Mouse (Mus musculus): Measurements from ENCODE around the gene Ly6g6d. TPM values are rescaled to one million over a fixed set of nuclear protein-coding genes. Genes with fewer than 3 reads are reported as not detected.
A peak's percentile ranks its signal among the peaks of the same experiment; 100 is the strongest.
"Not testable (repeated sequence)": the region's sequence is repeated elsewhere in the genome, so short reads cannot be mapped to it uniquely, and the experiment has no call there.

The Ly6g6d gene
- polyA plus RNA-seq (2014; fragmentation: Nextera tagmentation; extraction: Ambion mirVana), result 4.3 and 4.8 TPM in 2 replicates

DNA sequence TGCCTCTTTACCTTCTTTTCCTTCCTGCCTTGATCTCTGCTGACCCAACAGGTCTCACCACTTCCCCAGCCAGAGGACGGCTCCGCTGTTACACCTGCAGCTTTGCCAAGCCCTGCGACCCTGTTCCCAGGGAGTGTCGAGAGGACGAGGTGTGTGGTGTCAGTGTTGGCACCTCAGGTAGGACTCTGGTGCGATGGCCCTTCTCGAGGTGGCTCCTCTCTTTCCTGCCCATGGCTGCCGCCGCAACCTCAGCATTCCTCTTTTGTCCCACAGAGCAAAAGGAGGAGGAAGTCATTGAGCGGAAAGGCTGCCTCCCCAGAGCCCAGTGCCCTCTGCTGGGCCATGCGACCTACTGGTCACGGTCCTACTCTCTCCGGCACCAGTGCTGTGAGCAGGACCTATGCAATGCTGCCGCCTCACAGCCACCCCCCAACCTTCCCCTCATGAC, at the start of gene Ly6g6d:
Gene Ly6g6d (minus strand): TSS at position 280 of the 448 bp plus-strand sequence.
- Histone ChIP-seq H3K27ac (ENCODE audit: low read depth, low read length) (peak within 1 kb of the TSS; percentile 37; the same call in 1 of the 2 replicates), H3K4me2 (replicated peaks; ENCODE audit: low read depth, low read length) (peak within 1 kb of the TSS; percentile 50), H3K36me3 (ENCODE audit: control insufficient read depth, insufficient read depth, low read length) (no peaks in the 10 kb centered on the region), H3K27me3 (ENCODE audit: control insufficient read depth, insufficient read depth, low read length) (peaks cover 2% of the 10 kb centered on the region; the same call in 1 of the 2 replicates), H3K9me3 (ENCODE audit: control insufficient read depth, low read length) (peaks cover 3% of the 10 kb centered on the region; the same call in 1 of the 2 replicates), H3K4me3 (ENCODE audit: low read length) (peak within 1 kb of the TSS; percentile 31), H3K4me1 (ENCODE audit: control insufficient read depth, insufficient read depth, low read length) (peaks cover 9% of the 10 kb centered on the region; the same call in 1 of the 2 replicates), H3K9ac (ENCODE audit: low read depth, low read length) (peak within 1 kb of the TSS; percentile 55)
- WGBS, result 5% methylated on average over 14 of the region's 14 CpGs
- peak; percentile 81 for ATAC-seq (ENCODE audit: low FRiP score, low TSS enrichment)

DNA sequence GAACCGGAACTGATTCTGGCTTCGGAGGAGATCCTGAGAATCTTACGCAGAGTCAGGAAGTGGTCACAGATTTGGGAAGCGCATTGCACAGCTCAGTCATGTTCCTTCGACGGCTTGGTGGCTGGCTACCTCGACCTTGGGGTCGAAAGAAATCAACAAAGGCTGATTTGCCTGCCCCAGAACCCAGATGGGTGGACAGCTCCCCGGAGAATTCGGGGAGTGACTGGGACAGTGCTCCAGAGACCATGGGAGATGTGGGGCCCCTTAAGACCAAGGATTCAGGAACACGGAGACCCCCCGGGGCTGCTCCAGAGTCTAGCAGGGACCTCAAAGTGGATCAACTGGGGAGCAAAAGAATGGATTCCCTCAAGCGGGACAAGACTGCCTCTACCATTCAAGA, 49.2 kb upstream of the Ly6g6d start:
- 67% methylated on average over 13 of the region's 13 CpGs for WGBS
- no peaks in the 10 kb centered on the region for H3K9me3 ChIP-seq (ENCODE audit: control insufficient read depth, low read length)
- peak overlapping the region; percentile 80 for H3K4me2 ChIP-seq (replicated peaks; ENCODE audit: low read depth, low read length)
- peaks cover 33% of the 10 kb centered on the region; the same call in 1 of the 2 replicates for H3K4me1 ChIP-seq (ENCODE audit: control insufficient read depth, insufficient read depth, low read length)
- H3K9ac ChIP-seq (ENCODE audit: low read depth, low read length), result peak overlapping the region; percentile 86; the same call in 1 of the 2 replicates
- no peak for ATAC-seq (ENCODE audit: low FRiP score, low TSS enrichment)
- peaks cover 17% of the 10 kb centered on the region; the same call in 1 of the 2 replicates for H3K36me3 ChIP-seq (ENCODE audit: control insufficient read depth, insufficient read depth, low read length)
- H3K27me3 ChIP-seq (ENCODE audit: control insufficient read depth, insufficient read depth, low read length), result no peaks in the 10 kb centered on the region
- H3K4me3 ChIP-seq (ENCODE audit: low read length), result peak overlapping the region; percentile 70
- peak overlapping the region; percentile 82; the same call in 1 of the 2 replicates for H3K27ac ChIP-seq (ENCODE audit: low read depth, low read length)

DNA sequence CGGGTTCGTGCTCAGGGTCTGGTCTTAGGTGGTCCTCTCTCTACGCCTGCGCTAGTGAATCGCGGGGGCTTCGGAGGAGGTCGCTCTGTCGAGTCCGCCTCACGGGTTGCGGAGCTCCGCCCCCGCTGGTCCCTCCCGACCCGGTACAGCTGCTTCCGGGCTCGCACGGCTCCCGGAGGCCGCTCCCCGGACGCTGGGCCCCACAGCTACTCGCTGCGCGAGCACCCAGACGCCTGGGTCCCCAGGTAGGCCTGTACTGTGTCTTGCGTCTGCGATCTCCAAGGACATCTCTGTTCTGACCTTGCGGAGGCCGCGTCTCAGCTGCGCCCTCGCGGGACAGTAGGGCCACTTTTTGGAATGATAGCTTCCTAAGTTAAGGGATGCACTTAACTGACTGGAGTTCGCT, 48.3 kb upstream of the Ly6g6d start, which contains the start of gene D17H6S53E:
Gene D17H6S53E (plus strand): TSS at position 168 of the 406 bp plus-strand sequence.
- Histone ChIP-seq H3K4me1 (ENCODE audit: control insufficient read depth, insufficient read depth, low read length) (peaks cover 29% of the 10 kb centered on the region; the same call in 1 of the 2 replicates), H3K4me2 (replicated peaks; ENCODE audit: low read depth, low read length) (peak within 1 kb of the TSS; percentile 80), H3K4me3 (ENCODE audit: low read length) (peak within 1 kb of the TSS; percentile 70), H3K27ac (ENCODE audit: low read depth, low read length) (peak within 1 kb of the TSS; percentile 82), H3K27me3 (ENCODE audit: control insufficient read depth, insufficient read depth, low read length) (no peaks in the 10 kb centered on the region), H3K9ac (ENCODE audit: low read depth, low read length) (peak within 1 kb of the TSS; percentile 86), H3K36me3 (ENCODE audit: control insufficient read depth, insufficient read depth, low read length) (peaks cover 17% of the 10 kb centered on the region; the same call in 1 of the 2 replicates), H3K9me3 (ENCODE audit: control insufficient read depth, low read length) (no peaks in the 10 kb centered on the region)
- WGBS, result 0% methylated on average over 36 of the region's 36 CpGs
- peak; percentile 60 for ATAC-seq (ENCODE audit: low FRiP score, low TSS enrichment)

DNA sequence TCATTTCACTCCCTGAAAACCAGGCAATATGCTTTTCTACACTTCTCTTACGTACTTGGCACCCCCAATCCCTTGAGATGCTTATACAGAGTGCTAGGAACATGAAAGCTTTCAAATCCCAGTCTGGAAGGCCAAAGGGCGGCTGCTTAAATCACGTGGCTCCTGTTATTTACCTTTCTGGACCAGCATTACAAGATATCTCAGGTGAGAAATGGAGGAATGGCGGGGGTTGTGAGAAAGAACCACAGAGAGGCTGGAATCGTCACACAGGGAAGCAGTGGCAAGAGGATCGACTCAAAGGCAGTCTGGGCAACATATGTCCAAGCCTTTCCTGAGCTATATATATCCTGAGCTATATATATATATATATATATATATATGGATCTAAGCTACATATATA, 47.7 kb upstream of the Ly6g6d start:
- peaks cover 17% of the 10 kb centered on the region; the same call in 1 of the 2 replicates for H3K36me3 ChIP-seq (ENCODE audit: control insufficient read depth, insufficient read depth, low read length)
- peak overlapping the region; percentile 80 for H3K4me2 ChIP-seq (replicated peaks; ENCODE audit: low read depth, low read length)
- peak overlapping the region; percentile 86 for H3K9ac ChIP-seq (ENCODE audit: low read depth, low read length)
- H3K27me3 ChIP-seq (ENCODE audit: control insufficient read depth, insufficient read depth, low read length), result no peaks in the 10 kb centered on the region
- 33% methylated on average over 6 of the region's 6 CpGs for WGBS
- no peaks in the 10 kb centered on the region for H3K9me3 ChIP-seq (ENCODE audit: control insufficient read depth, low read length)
- H3K27ac ChIP-seq (ENCODE audit: low read depth, low read length), result peak overlapping the region; percentile 82; the same call in 1 of the 2 replicates
- ATAC-seq (ENCODE audit: low FRiP score, low TSS enrichment), result no peak
- H3K4me3 ChIP-seq (ENCODE audit: low read length), result peak overlapping the region; percentile 70
- peaks cover 29% of the 10 kb centered on the region; the same call in 1 of the 2 replicates for H3K4me1 ChIP-seq (ENCODE audit: control insufficient read depth, insufficient read depth, low read length)

DNA sequence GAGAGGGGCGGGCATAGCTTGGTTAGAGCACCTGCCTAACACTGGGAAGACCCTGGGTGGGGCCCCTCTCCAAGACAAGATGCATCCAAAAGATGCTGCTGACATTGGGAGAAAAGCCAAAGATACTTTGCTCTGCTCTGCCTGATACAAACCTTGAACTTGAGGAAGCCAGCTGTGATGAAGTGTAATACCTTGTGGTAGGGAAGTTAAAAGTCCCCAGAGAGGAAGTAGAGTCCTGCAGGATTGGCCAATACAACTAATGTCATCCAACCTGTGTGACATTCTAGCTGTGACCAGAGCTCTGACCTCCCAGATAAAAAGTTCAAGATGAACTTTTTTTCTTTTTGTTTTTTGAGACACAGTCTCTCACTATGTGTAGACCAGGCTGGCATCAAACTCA, 47.2 kb upstream of the Ly6g6d start:
- Histone ChIP-seq H3K9me3 (ENCODE audit: control insufficient read depth, low read length) (no peaks in the 10 kb centered on the region), H3K4me1 (ENCODE audit: control insufficient read depth, insufficient read depth, low read length) (peaks cover 33% of the 10 kb centered on the region), H3K27ac (ENCODE audit: low read depth, low read length) (no peak overlapping the region), H3K9ac (ENCODE audit: low read depth, low read length) (peak overlapping the region; percentile 86; the same call in 1 of the 2 replicates), H3K4me2 (replicated peaks; ENCODE audit: low read depth, low read length) (no peak overlapping the region), H3K36me3 (ENCODE audit: control insufficient read depth, insufficient read depth, low read length) (peaks cover 15% of the 10 kb centered on the region; the same call in 1 of the 2 replicates), H3K27me3 (ENCODE audit: control insufficient read depth, insufficient read depth, low read length) (no peaks in the 10 kb centered on the region), H3K4me3 (ENCODE audit: low read length) (no peak overlapping the region; the same call in 1 of the 2 replicates)
- WGBS, result 96% methylated on average over 1 of the region's 1 CpGs
- no peak for ATAC-seq (ENCODE audit: low FRiP score, low TSS enrichment)

DNA sequence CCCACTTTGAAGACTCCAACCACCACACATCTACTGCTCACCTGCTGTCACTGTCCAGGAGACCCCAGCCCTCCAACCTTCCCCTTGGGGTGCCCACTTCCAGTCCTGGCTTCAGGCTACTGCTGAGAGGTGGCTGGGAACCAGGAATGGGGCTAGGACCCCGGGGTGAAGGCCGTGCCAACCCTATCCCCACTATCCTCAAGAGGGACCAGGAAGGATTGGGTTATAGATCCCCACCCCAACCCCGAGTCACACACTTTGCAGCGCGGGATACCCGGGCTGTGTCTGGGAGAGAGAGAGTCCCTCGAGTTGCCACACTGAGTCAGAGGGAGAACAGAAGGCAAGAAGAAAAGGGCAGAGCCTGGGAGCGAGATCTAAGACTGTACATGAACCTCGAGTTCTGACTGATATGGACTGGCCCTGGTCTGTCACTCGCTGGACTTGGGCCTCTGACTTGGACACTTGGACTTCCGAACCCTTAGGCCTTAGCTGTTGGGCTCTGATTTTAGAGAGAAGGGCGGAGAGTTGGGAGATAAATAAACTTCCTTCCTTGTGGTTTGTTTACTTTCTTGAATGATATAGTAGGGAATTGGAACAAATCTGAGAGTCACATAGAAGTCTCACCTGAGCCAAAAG, 46.5 kb upstream of the Ly6g6d start:
- not testable (repeated sequence) for H3K4me3 ChIP-seq (ENCODE audit: low read length)

DNA sequence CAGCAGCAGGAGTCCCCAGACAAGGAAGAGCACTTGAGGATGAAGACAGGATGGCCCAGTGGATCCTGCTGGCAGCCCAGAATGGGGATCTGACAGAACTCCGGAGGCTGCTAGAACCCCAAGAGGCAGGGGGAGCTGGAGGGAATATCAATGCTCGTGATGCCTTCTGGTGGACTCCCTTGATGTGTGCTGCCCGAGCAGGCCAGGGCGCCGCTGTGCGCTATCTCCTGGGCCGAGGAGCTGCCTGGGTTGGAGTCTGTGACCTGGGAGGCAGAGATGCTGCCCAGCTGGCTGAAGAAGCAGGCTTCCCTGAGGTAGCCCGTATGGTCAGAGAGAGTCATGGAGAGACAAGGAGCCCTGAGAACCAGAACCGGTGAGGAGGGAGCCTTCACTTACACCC, 45.4 kb upstream of the Ly6g6d start:
- H3K9me3 ChIP-seq (ENCODE audit: control insufficient read depth, low read length); H3K27ac ChIP-seq (ENCODE audit: low read depth, low read length); H3K9ac ChIP-seq (ENCODE audit: low read depth, low read length); H3K4me2 ChIP-seq (replicated peaks; ENCODE audit: low read depth, low read length); ATAC-seq (ENCODE audit: low FRiP score, low TSS enrichment); H3K4me3 ChIP-seq (ENCODE audit: low read length); H3K27me3 ChIP-seq (ENCODE audit: control insufficient read depth, insufficient read depth, low read length): not testable (repeated sequence)
- 92% methylated on average over 9 of the region's 9 CpGs for WGBS
- peaks cover 28% of the 10 kb centered on the region for H3K36me3 ChIP-seq (ENCODE audit: control insufficient read depth, insufficient read depth, low read length)
- H3K4me1 ChIP-seq (ENCODE audit: control insufficient read depth, insufficient read depth, low read length), result peaks cover 33% of the 10 kb centered on the region

More for the DNA sequence above, 46.5 kb upstream of the Ly6g6d start:
- not testable (repeated sequence) for H3K9me3 ChIP-seq (ENCODE audit: control insufficient read depth, low read length); H3K27me3 ChIP-seq (ENCODE audit: control insufficient read depth, insufficient read depth, low read length); ATAC-seq (ENCODE audit: low FRiP score, low TSS enrichment); H3K9ac ChIP-seq (ENCODE audit: low read depth, low read length); H3K27ac ChIP-seq (ENCODE audit: low read depth, low read length); H3K4me2 ChIP-seq (replicated peaks; ENCODE audit: low read depth, low read length)
- Histone ChIP-seq H3K4me1 (ENCODE audit: control insufficient read depth, insufficient read depth, low read length) (peaks cover 37% of the 10 kb centered on the region), H3K36me3 (ENCODE audit: control insufficient read depth, insufficient read depth, low read length) (peaks cover 19% of the 10 kb centered on the region; the same call in 1 of the 2 replicates)
- WGBS, result 93% methylated on average over 12 of the region's 12 CpGs

DNA sequence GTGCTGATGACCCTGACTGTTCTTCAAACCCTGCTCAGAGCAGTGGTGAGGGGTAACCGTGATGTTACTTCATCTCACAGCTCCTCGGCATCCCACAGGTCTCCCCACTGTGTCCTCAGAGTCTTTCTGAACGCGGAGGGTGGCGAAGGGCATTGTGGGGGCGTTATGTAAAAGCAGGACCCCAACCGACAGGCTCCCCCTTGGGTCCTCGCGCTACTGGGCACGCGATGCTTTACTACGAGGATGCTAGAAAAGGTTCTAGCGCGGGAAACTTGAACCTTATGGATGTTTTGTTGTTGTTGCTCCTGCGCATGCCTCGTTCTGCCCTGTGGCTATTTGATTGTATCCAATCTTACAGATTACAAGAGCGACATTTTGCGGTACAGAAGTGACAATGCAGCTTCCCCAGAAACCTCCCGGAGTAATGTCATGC, 44.0 kb upstream of the Ly6g6d start, which contains the start of gene Csnk2b:
Gene Csnk2b (minus strand): TSS at position 183 of the 433 bp plus-strand sequence.
- no peak; the same call in 1 of the 2 replicates for ATAC-seq (ENCODE audit: low FRiP score, low TSS enrichment)
- Histone ChIP-seq H3K27ac (ENCODE audit: low read depth, low read length) (peak within 1 kb of the TSS; percentile 88), H3K4me3 (ENCODE audit: low read length) (peak within 1 kb of the TSS; percentile 98), H3K9ac (ENCODE audit: low read depth, low read length) (peak within 1 kb of the TSS; percentile 93), H3K4me1 (ENCODE audit: control insufficient read depth, insufficient read depth, low read length) (peaks cover 24% of the 10 kb centered on the region), H3K27me3 (ENCODE audit: control insufficient read depth, insufficient read depth, low read length) (no peaks in the 10 kb centered on the region), H3K4me2 (replicated peaks; ENCODE audit: low read depth, low read length) (peak within 1 kb of the TSS; percentile 92), H3K9me3 (ENCODE audit: control insufficient read depth, low read length) (no peaks in the 10 kb centered on the region), H3K36me3 (ENCODE audit: control insufficient read depth, insufficient read depth, low read length) (peaks cover 38% of the 10 kb centered on the region)
- under 1% methylated on average over 19 of the region's 19 CpGs for WGBS
